Mouse (Mus musculus): ENCODE measurements around the gene Btbd35f16.
"Not testable (repeated sequence)": the region's sequence is repeated elsewhere in the genome, so short reads cannot be mapped to it uniquely, and the experiment has no call there.

Btbd35f16 gene

DNA sequence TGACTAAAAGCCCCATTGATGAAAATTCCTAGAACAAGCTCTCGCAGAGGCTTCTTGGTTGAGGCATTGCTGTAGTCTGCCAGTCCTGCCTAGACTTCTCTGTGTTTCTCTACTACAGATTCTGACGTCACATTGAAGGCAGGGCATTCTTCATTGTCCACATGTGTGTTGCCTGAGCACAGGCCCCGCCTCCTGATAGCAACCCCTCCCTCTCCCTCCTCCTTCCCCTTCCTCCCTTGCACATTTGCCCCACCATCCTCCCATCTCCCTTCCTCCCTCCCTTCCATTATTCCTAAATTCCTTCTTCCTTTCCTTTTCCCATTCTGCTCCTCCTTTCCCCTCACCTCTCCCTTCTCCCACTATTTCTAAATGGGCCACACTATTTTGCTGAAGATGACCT, at the start of gene Btbd35f16:
Btbd35f16 (minus strand) TSS at position 101 of the 400 bp plus-strand sequence.
- DNase-seq (ENCODE audit: low spot score in 2 of 2), result not testable (repeated sequence)

Data from natural killer cell, adult 2 months (primary cell).